Mouse (Mus musculus): ENCODE data around the gene Tiam2. TPM values are rescaled to one million over a fixed set of nuclear protein-coding genes. Genes with fewer than 3 reads are reported as not detected.

Gene Tiam2
- polyA plus RNA-seq, 1 experiment from 2014 or later = 4.1 TPM

DNA sequence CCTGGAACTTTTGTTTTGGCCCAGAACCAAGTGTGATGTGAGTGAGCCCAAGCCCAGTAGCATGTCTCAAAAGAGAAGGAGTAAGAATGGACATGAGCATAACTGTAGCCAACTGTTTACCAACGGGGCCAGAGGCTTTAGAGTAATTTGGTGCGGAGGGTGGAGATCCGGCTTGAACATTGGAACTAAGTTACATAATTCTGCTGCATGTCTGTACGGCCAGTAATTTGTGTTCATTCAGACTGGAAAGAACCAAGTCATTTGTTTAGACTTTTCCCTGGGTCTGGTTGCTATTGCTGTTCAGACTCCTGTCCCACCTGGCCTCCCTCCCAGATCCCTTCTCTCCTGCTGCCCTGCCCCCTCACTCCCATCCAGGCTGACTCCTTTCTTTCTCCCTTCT lies 43.3 kb downstream of the Tiam2 start:
- Histone ChIP-seq H3K27me3 (replicated peaks) (no peaks in the 10 kb centered on the region), H3K4me3 (no peak overlapping the region), H3K36me3 (replicated peaks) (no peaks in the 10 kb centered on the region), H3K4me1 (no peaks in the 10 kb centered on the region), H3K9ac (no peak overlapping the region), H3K9me3 (no peaks in the 10 kb centered on the region), H3K27ac (no peak overlapping the region), H3K4me2 (no peak overlapping the region)
- no peak for ATAC-seq (replicated peaks)
- 90% methylated on average over 4 of the region's 4 CpGs for WGBS

DNA sequence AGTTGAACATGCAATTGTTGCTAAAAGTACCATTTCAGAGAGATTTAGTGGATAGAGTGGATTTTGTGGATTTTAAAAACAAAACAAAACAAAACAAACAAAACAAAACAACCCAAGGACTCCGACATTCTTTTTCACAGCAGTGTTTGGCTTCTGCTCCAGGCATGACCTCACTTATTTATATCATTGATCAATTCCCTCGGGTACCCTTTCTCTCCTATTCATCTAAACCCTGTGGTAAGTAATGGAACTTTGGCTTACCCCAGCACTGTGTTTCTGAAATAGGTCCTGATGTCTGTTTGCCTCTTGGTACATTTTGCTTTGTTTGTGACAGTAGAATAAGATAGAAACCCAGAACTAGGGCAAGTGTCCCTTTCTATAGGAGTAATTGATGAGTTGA lies 52.2 kb downstream of the Tiam2 start:
- Histone ChIP-seq H3K9me3 (no peaks in the 10 kb centered on the region), H3K4me1 (no peaks in the 10 kb centered on the region; the same call in 1 of the 2 replicates), H3K4me3 (no peak overlapping the region), H3K9ac (no peak overlapping the region), H3K27me3 (replicated peaks) (no peaks in the 10 kb centered on the region), H3K36me3 (replicated peaks) (no peaks in the 10 kb centered on the region), H3K4me2 (no peak overlapping the region), H3K27ac (no peak overlapping the region)
- no peak for ATAC-seq (replicated peaks)
- 55% methylated on average over 2 of the region's 2 CpGs for WGBS

GRCm38 (mm10) chr17:3379753-3380588 lies 53.6 kb downstream of the Tiam2 start:
- no peaks in the 10 kb centered on the region for H3K36me3 ChIP-seq (replicated peaks)
- no peak overlapping the region for H3K4me3 ChIP-seq
- no peaks in the 10 kb centered on the region; the same call in 1 of the 2 replicates for H3K4me1 ChIP-seq
- WGBS = 24% methylated on average over 8 of the region's 13 CpGs
- no peak for ATAC-seq (replicated peaks)
- no peak overlapping the region for H3K9ac ChIP-seq
- H3K4me2 ChIP-seq = no peak overlapping the region
- no peak overlapping the region for H3K27ac ChIP-seq
- no peaks in the 10 kb centered on the region for H3K9me3 ChIP-seq
- no peaks in the 10 kb centered on the region for H3K27me3 ChIP-seq (replicated peaks)

DNA sequence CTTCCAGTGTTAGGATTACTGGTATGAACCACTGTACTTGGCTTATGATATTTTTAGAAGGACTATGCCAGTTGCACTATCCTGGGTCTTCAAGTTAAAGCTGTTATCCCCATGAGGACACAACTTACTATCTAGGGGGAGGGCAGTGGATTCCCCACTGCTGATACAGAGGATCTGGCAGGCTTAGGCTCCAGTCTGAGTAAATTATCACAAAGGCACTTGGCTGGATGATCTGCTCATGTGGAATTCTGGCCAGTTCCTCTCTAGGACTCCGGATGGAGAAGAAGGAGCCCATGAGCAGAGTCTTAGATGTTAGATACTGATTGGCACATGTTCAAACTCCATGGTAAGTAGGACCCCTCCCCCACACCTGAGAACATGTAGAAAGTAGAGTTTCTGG lies 59.0 kb downstream of the Tiam2 start:
- 82% methylated on average over 1 of the region's 1 CpGs for WGBS
- H3K4me1 ChIP-seq = no peaks in the 10 kb centered on the region; the same call in 1 of the 2 replicates
- no peaks in the 10 kb centered on the region for H3K9me3 ChIP-seq
- H3K27me3 ChIP-seq (replicated peaks) = no peaks in the 10 kb centered on the region
- no peak overlapping the region for H3K9ac ChIP-seq
- no peak for ATAC-seq (replicated peaks)
- no peak overlapping the region for H3K27ac ChIP-seq
- no peak overlapping the region for H3K4me2 ChIP-seq
- H3K36me3 ChIP-seq (replicated peaks) = no peaks in the 10 kb centered on the region
- H3K4me3 ChIP-seq = no peak overlapping the region

DNA sequence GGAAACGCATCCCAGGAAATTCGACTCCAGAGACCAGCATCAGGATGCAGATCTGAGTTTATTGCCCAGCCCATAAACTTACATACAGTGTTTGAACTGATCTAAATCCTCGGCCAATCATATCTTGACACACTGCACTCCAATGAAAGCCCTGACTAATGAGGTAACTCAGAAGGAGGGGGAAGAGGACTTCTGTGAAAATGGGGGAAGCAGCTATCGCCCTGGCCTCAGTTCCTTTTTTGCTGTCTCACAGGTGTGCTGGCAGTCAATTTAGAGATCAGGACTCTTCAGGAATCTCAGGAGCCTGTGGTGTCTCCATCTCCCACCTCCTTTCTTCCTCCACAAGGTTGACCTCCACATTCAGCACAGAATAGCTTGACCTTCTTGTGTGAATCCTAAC lies 61.4 kb downstream of the Tiam2 start:
- no peaks in the 10 kb centered on the region for H3K27me3 ChIP-seq (replicated peaks)
- H3K4me1 ChIP-seq = no peaks in the 10 kb centered on the region
- no peak overlapping the region for H3K4me2 ChIP-seq
- no peak overlapping the region for H3K4me3 ChIP-seq
- whole genome bisulfite sequencing = 79% methylated on average over 4 of the region's 4 CpGs
- no peaks in the 10 kb centered on the region for H3K36me3 ChIP-seq (replicated peaks)
- H3K9ac ChIP-seq = no peak overlapping the region
- H3K9me3 ChIP-seq = no peaks in the 10 kb centered on the region
- no peak for ATAC-seq (replicated peaks)
- H3K27ac ChIP-seq = no peak overlapping the region

DNA sequence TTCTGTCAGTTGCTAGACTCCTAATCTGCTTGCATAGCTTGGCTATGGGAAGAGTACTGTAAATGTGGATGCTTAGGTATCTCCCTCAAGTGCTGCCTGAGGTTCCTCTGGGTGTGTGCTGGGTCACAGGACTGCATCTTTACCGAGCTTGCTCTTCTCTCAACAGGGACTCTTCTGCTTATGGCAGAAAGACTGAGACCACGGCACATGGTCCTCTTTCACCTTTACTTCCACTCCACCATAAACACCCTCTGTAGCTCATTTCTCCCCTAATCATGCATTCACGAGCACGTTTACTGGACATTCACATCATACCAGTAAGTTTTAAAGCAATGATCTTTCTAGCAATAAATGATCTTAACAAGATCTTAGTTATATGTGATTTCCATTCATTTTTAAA lies 63.4 kb downstream of the Tiam2 start:
- Histone ChIP-seq H3K9ac (no peak overlapping the region), H3K9me3 (no peaks in the 10 kb centered on the region), H3K4me2 (no peak overlapping the region), H3K4me1 (no peaks in the 10 kb centered on the region), H3K27ac (no peak overlapping the region), H3K4me3 (no peak overlapping the region), H3K27me3 (replicated peaks) (no peaks in the 10 kb centered on the region), H3K36me3 (replicated peaks) (no peaks in the 10 kb centered on the region)
- ATAC-seq (replicated peaks) = no peak
- 80% methylated on average over 4 of the region's 4 CpGs for WGBS

GRCm38 (mm10) chr17:3393981-3394380 lies 67.6 kb downstream of the Tiam2 start:
- H3K9me3 ChIP-seq = no peaks in the 10 kb centered on the region

GRCm38 (mm10) chr17:3394985-3395384 lies 68.6 kb downstream of the Tiam2 start:
- no peaks in the 10 kb centered on the region for H3K4me1 ChIP-seq
- no peak overlapping the region for H3K4me3 ChIP-seq
- no peak overlapping the region for H3K27ac ChIP-seq
- ATAC-seq (replicated peaks) = no peak
- no peaks in the 10 kb centered on the region for H3K36me3 ChIP-seq (replicated peaks)
- 81% methylated on average over 2 of the region's 2 CpGs for WGBS
- no peak overlapping the region for H3K9ac ChIP-seq
- no peaks in the 10 kb centered on the region for H3K9me3 ChIP-seq
- H3K4me2 ChIP-seq = no peak overlapping the region
- H3K27me3 ChIP-seq (replicated peaks) = no peaks in the 10 kb centered on the region

More at GRCm38 (mm10) chr17:3393981-3394380, 67.6 kb downstream of the Tiam2 start:
- ATAC-seq (replicated peaks) = no peak
- Histone ChIP-seq H3K4me1 (no peaks in the 10 kb centered on the region), H3K36me3 (replicated peaks) (no peaks in the 10 kb centered on the region), H3K27ac (no peak overlapping the region), H3K4me2 (no peak overlapping the region), H3K9ac (no peak overlapping the region), H3K27me3 (replicated peaks) (no peaks in the 10 kb centered on the region), H3K4me3 (no peak overlapping the region)
- WGBS = 86% methylated on average over 2 of the region's 2 CpGs

GRCm38 (mm10) chr17:3396881-3397281 lies 70.5 kb downstream of the Tiam2 start:
- H3K9ac ChIP-seq = no peak overlapping the region
- H3K9me3 ChIP-seq = no peaks in the 10 kb centered on the region
- no peak overlapping the region for H3K4me3 ChIP-seq
- WGBS = 79% methylated on average over 12 of the region's 12 CpGs
- no peak for ATAC-seq (replicated peaks)
- H3K4me1 ChIP-seq = no peaks in the 10 kb centered on the region
- H3K4me2 ChIP-seq = no peak overlapping the region
- no peak overlapping the region for H3K27ac ChIP-seq
- no peaks in the 10 kb centered on the region for H3K27me3 ChIP-seq (replicated peaks)
- H3K36me3 ChIP-seq (replicated peaks) = no peaks in the 10 kb centered on the region

GRCm38 (mm10) chr17:3397836-3398235 lies 71.5 kb downstream of the Tiam2 start:
- 75% methylated on average over 5 of the region's 5 CpGs for WGBS
- H3K27me3 ChIP-seq (replicated peaks) = no peaks in the 10 kb centered on the region
- H3K27ac ChIP-seq = no peak overlapping the region
- H3K9ac ChIP-seq = no peak overlapping the region
- H3K4me2 ChIP-seq = no peak overlapping the region
- no peaks in the 10 kb centered on the region for H3K4me1 ChIP-seq
- no peak for ATAC-seq (replicated peaks)
- no peaks in the 10 kb centered on the region for H3K36me3 ChIP-seq (replicated peaks)
- H3K4me3 ChIP-seq = no peak overlapping the region
- no peaks in the 10 kb centered on the region for H3K9me3 ChIP-seq

- H3K4me3 ChIP-seq = no peak overlapping the region
- H3K9ac ChIP-seq = no peak overlapping the region
- no peak overlapping the region for H3K4me2 ChIP-seq
- no peak for ATAC-seq (replicated peaks)
- H3K27me3 ChIP-seq (replicated peaks) = no peaks in the 10 kb centered on the region
- 77% methylated on average over 9 of the region's 9 CpGs for WGBS
- no peaks in the 10 kb centered on the region for H3K36me3 ChIP-seq (replicated peaks)
- no peak overlapping the region for H3K27ac ChIP-seq
- H3K4me1 ChIP-seq = no peaks in the 10 kb centered on the region
- no peaks in the 10 kb centered on the region for H3K9me3 ChIP-seq
Observed at GRCm38 (mm10) chr17:3405350-3406073, 79.1 kb downstream of the Tiam2 start.

DNA sequence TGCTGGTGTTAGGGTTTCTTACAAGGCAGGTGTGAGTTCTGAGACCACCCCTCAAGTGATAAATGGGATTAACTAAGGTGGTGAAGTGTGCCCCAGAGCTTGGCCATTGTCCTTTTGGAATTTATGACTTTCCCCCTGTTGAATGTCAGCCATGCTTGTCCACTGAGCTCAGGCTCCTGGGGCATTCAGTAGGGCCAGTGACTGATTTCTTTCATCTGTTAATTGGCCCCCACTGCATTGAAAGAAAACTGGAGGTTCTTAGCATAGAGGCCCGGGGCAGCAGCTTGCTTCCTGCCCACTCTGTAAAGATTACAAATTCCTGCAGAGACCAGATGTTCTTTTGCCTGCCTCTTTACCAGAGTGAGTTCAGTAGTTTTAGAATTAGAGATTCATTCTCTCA lies 80.7 kb downstream of the Tiam2 start:
- Histone ChIP-seq H3K4me2 (no peak overlapping the region), H3K27ac (no peak overlapping the region), H3K27me3 (replicated peaks) (no peaks in the 10 kb centered on the region), H3K4me1 (no peaks in the 10 kb centered on the region), H3K4me3 (no peak overlapping the region), H3K9ac (no peak overlapping the region), H3K36me3 (replicated peaks) (no peaks in the 10 kb centered on the region), H3K9me3 (no peaks in the 10 kb centered on the region)
- ATAC-seq (replicated peaks) = no peak
- 0% methylated on average over 1 of the region's 1 CpGs for WGBS

DNA sequence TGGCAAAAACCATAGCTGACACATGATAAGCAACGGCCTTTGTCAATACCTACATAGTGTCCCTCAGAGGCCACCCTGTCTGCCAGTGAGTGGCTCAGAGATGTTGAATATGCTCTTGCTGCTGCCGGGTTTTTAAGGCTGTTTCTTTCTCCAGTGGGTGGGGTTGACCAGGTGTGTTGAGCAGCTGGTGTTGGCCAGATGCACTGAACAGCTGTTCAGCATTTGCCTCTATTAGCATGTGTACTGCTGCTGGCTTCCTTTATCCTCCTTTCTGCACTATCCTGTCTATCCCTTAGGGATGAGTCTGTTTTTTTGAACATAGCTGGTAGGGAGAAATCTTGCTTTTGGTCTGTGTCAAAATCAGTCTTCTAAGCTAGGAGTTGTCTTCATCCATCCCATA lies 83.9 kb downstream of the Tiam2 start:
- no peaks in the 10 kb centered on the region for H3K9me3 ChIP-seq
- H3K27me3 ChIP-seq (replicated peaks) = peaks cover 7% of the 10 kb centered on the region; the same call in 1 of the 2 replicates
- H3K9ac ChIP-seq = no peak overlapping the region
- no peak overlapping the region for H3K4me2 ChIP-seq
- no peak overlapping the region for H3K4me3 ChIP-seq
- H3K4me1 ChIP-seq = no peaks in the 10 kb centered on the region
- H3K36me3 ChIP-seq (replicated peaks) = no peaks in the 10 kb centered on the region
- WGBS = 76% methylated on average over 2 of the region's 2 CpGs
- no peak overlapping the region for H3K27ac ChIP-seq
- ATAC-seq (replicated peaks) = no peak
